Mouse (Mus musculus): ENCODE measurements at regions not wholly inside any gene's neighbourhood (a gene's known extent, or its start where the extent isn't known, plus 50 kb on each side); places are given as distances from the start of the nearest gene placed in this dataset.

- Histone ChIP-seq H3K4me3 (no peak overlapping the region), H3K36me3 (replicated peaks) (no peaks in the 10 kb centered on the region), H3K27me3 (replicated peaks) (no peaks in the 10 kb centered on the region), H3K9ac (no peak overlapping the region), H3K9me3 (no peaks in the 10 kb centered on the region), H3K4me1 (0 out of 2 replicates have a peak, but pooled peaks cover 4% of the 10 kb centered on the region), H3K27ac (no peak overlapping the region), H3K4me2 (no peak overlapping the region)
- WGBS: 73% methylated on average over 5 of the region's 5 CpGs
- no peak for ATAC-seq (replicated peaks)
Measured at GRCm38 (mm10) chr1:71936501-71937129, 275.5 kb downstream of the Mreg start.

GRCm38 (mm10) chr1:71925501-71925900, 272.5 kb upstream of the Fn1 start:
- Histone ChIP-seq H3K4me2 (no peak overlapping the region), H3K27me3 (replicated peaks) (no peaks in the 10 kb centered on the region), H3K9ac (no peak overlapping the region), H3K4me3 (no peak overlapping the region), H3K9me3 (no peaks in the 10 kb centered on the region), H3K27ac (no peak overlapping the region), H3K4me1 (no peaks in the 10 kb centered on the region), H3K36me3 (replicated peaks) (no peaks in the 10 kb centered on the region)
- ATAC-seq (replicated peaks): no peak
- 89% methylated on average over 2 of the region's 2 CpGs for WGBS

- no peak for ATAC-seq (replicated peaks)
- Histone ChIP-seq H3K27ac (no peak overlapping the region), H3K9ac (no peak overlapping the region), H3K4me2 (no peak overlapping the region), H3K36me3 (replicated peaks) (no peaks in the 10 kb centered on the region), H3K4me3 (no peak overlapping the region), H3K9me3 (no peaks in the 10 kb centered on the region), H3K4me1 (no peaks in the 10 kb centered on the region), H3K27me3 (replicated peaks) (no peaks in the 10 kb centered on the region)
- WGBS: 94% methylated on average over 1 of the region's 1 CpGs
Measured at GRCm38 (mm10) chr1:71924884-71925283, 271.9 kb upstream of the Fn1 start.

- Histone ChIP-seq H3K4me2 (no peak overlapping the region), H3K36me3 (replicated peaks) (no peaks in the 10 kb centered on the region), H3K9ac (no peak overlapping the region), H3K9me3 (no peaks in the 10 kb centered on the region), H3K27ac (no peak overlapping the region), H3K27me3 (replicated peaks) (no peaks in the 10 kb centered on the region), H3K4me1 (no peaks in the 10 kb centered on the region), H3K4me3 (no peak overlapping the region)
- ATAC-seq (replicated peaks): no peak
- 36% methylated on average over 3 of the region's 3 CpGs for WGBS
Measured at GRCm38 (mm10) chr1:71923731-71924130, 270.7 kb upstream of the Fn1 start.

- no peak for ATAC-seq (replicated peaks)
- Histone ChIP-seq H3K9me3 (no peaks in the 10 kb centered on the region), H3K9ac (no peak overlapping the region), H3K4me3 (no peak overlapping the region), H3K27ac (no peak overlapping the region), H3K4me2 (no peak overlapping the region), H3K4me1 (no peaks in the 10 kb centered on the region), H3K27me3 (replicated peaks) (no peaks in the 10 kb centered on the region), H3K36me3 (replicated peaks) (no peaks in the 10 kb centered on the region)
- 92% methylated on average over 2 of the region's 2 CpGs for WGBS
Measured at GRCm38 (mm10) chr1:71921456-71921855, 268.5 kb upstream of the Fn1 start.

GRCm38 (mm10) chr1:71919891-71920290, 266.9 kb upstream of the Fn1 start:
- H3K9me3 ChIP-seq: no peaks in the 10 kb centered on the region
- no peak for ATAC-seq (replicated peaks)
- no peaks in the 10 kb centered on the region for H3K27me3 ChIP-seq (replicated peaks)
- H3K27ac ChIP-seq: no peak overlapping the region
- no peak overlapping the region for H3K9ac ChIP-seq
- H3K4me2 ChIP-seq: no peak overlapping the region
- no peaks in the 10 kb centered on the region for H3K36me3 ChIP-seq (replicated peaks)
- WGBS: 87% methylated on average over 2 of the region's 2 CpGs
- no peaks in the 10 kb centered on the region for H3K4me1 ChIP-seq
- H3K4me3 ChIP-seq: no peak overlapping the region

- WGBS: 75% methylated on average over 2 of the region's 2 CpGs
- ATAC-seq (replicated peaks): no peak
- Histone ChIP-seq H3K4me2 (no peak overlapping the region), H3K36me3 (replicated peaks) (no peaks in the 10 kb centered on the region), H3K9ac (no peak overlapping the region), H3K4me3 (no peak overlapping the region), H3K9me3 (no peaks in the 10 kb centered on the region), H3K27me3 (replicated peaks) (no peaks in the 10 kb centered on the region), H3K27ac (no peak overlapping the region), H3K4me1 (no peaks in the 10 kb centered on the region)
Measured at GRCm38 (mm10) chr1:71917021-71917420, 264.0 kb upstream of the Fn1 start.

- H3K27me3 ChIP-seq (replicated peaks): no peaks in the 10 kb centered on the region
- no peak overlapping the region for H3K4me3 ChIP-seq
- H3K4me1 ChIP-seq: no peaks in the 10 kb centered on the region
- H3K9me3 ChIP-seq: no peaks in the 10 kb centered on the region
- no peak for ATAC-seq (replicated peaks)
- H3K36me3 ChIP-seq (replicated peaks): no peaks in the 10 kb centered on the region
- no peak overlapping the region for H3K27ac ChIP-seq
- no peak overlapping the region for H3K9ac ChIP-seq
- 95% methylated on average over 3 of the region's 3 CpGs for WGBS
- H3K4me2 ChIP-seq: no peak overlapping the region
Measured at GRCm38 (mm10) chr1:71914439-71914838, 261.4 kb upstream of the Fn1 start.

- Histone ChIP-seq H3K9me3 (no peaks in the 10 kb centered on the region), H3K4me2 (no peak overlapping the region), H3K27ac (no peak overlapping the region), H3K36me3 (replicated peaks) (no peaks in the 10 kb centered on the region), H3K4me1 (no peaks in the 10 kb centered on the region), H3K27me3 (replicated peaks) (no peaks in the 10 kb centered on the region), H3K4me3 (no peak overlapping the region), H3K9ac (no peak overlapping the region)
- WGBS: 63% methylated on average over 5 of the region's 5 CpGs
- no peak for ATAC-seq (replicated peaks)
Measured at GRCm38 (mm10) chr1:71913221-71913620, 260.2 kb upstream of the Fn1 start.

GRCm38 (mm10) chr1:71912441-71912840, 259.4 kb upstream of the Fn1 start:
- Histone ChIP-seq H3K4me1 (no peaks in the 10 kb centered on the region), H3K4me2 (no peak overlapping the region), H3K9ac (no peak overlapping the region), H3K4me3 (no peak overlapping the region), H3K36me3 (replicated peaks) (no peaks in the 10 kb centered on the region), H3K9me3 (no peaks in the 10 kb centered on the region), H3K27me3 (replicated peaks) (no peaks in the 10 kb centered on the region), H3K27ac (no peak overlapping the region)
- 38% methylated on average over 3 of the region's 3 CpGs for WGBS
- ATAC-seq (replicated peaks): no peak

GRCm38 (mm10) chr1:71910125-71910524, 257.1 kb upstream of the Fn1 start:
- Histone ChIP-seq H3K27me3 (replicated peaks) (no peaks in the 10 kb centered on the region), H3K9me3 (no peaks in the 10 kb centered on the region), H3K36me3 (replicated peaks) (no peaks in the 10 kb centered on the region), H3K4me3 (no peak overlapping the region), H3K4me1 (no peaks in the 10 kb centered on the region), H3K9ac (no peak overlapping the region), H3K4me2 (no peak overlapping the region), H3K27ac (no peak overlapping the region)
- 69% methylated on average over 1 of the region's 1 CpGs for WGBS
- ATAC-seq (replicated peaks): no peak

- no peak overlapping the region for H3K4me2 ChIP-seq
- ATAC-seq (replicated peaks): no peak
- no peaks in the 10 kb centered on the region for H3K36me3 ChIP-seq (replicated peaks)
- WGBS: 71% methylated on average over 11 of the region's 11 CpGs
- H3K4me1 ChIP-seq: no peaks in the 10 kb centered on the region
- H3K27ac ChIP-seq: no peak overlapping the region
- H3K9me3 ChIP-seq: no peaks in the 10 kb centered on the region
- no peaks in the 10 kb centered on the region for H3K27me3 ChIP-seq (replicated peaks)
- no peak overlapping the region for H3K9ac ChIP-seq
- no peak overlapping the region for H3K4me3 ChIP-seq
Measured at GRCm38 (mm10) chr1:71909508-71910124, 256.6 kb upstream of the Fn1 start.

GRCm38 (mm10) chr1:71904376-71904948, 251.5 kb upstream of the Fn1 start:
- Histone ChIP-seq H3K36me3 (replicated peaks) (no peaks in the 10 kb centered on the region), H3K4me3 (no peak overlapping the region), H3K27ac (no peak overlapping the region), H3K9ac (no peak overlapping the region), H3K27me3 (replicated peaks) (no peaks in the 10 kb centered on the region), H3K9me3 (no peaks in the 10 kb centered on the region), H3K4me2 (no peak overlapping the region), H3K4me1 (no peaks in the 10 kb centered on the region)
- no peak for ATAC-seq (replicated peaks)
- 81% methylated on average over 4 of the region's 4 CpGs for WGBS
